Mouse (Mus musculus) splenic B cell, adult 2 months (primary cell): ENCODE data around the gene Cyp27a1.
A peak's percentile ranks its signal among the peaks of the same experiment; 100 is the strongest.

ENCODE experiments used
- DNase-seq: peaks from one replicate; pipeline ENCODE4 v3.0.0-alpha.2; 2011; ENCODE audit warnings: low read depth, low spot score
- H3K27me3 ChIP-seq: 2 replicates; pipeline ENCODE4 v1.6.1; 2012; ENCODE audit warnings: mild to moderate bottlenecking, low read length, moderate library complexity, mixed read lengths; ENCODE audit not compliant: control insufficient read depth, poor library complexity, insufficient read depth, severe bottlenecking
- H3K36me3 ChIP-seq: 2 replicates; pipeline ENCODE4 v1.6.1; 2012; ENCODE audit warnings: mild to moderate bottlenecking, low read length, moderate library complexity, mixed read lengths; ENCODE audit not compliant: control insufficient read depth, poor library complexity, insufficient read depth, severe bottlenecking

The Cyp27a1 gene

GRCm38 (mm10) chr1:74713099-74713858 is at the start of gene Cyp27a1:
Gene Cyp27a1, plus strand, starts transcription at chr1:74713574.
- Histone ChIP-seq H3K27me3 (no peaks in the 10 kb centered on the region), H3K36me3 (no peaks in the 10 kb centered on the region)
- DNase-seq, result peak; percentile 42

GRCm38 (mm10) chr1:74665153-74665552 is 48.2 kb upstream of the Cyp27a1 start:
- Histone ChIP-seq H3K27me3 (no peaks in the 10 kb centered on the region), H3K36me3 (no peaks in the 10 kb centered on the region)
- DNase-seq, result no peak

- no peak for DNase-seq
Measured at GRCm38 (mm10) chr1:74668371-74668770, 45.0 kb upstream of the Cyp27a1 start.

GRCm38 (mm10) chr1:74672731-74673130 is 40.6 kb upstream of the Cyp27a1 start:
- H3K27me3 ChIP-seq, result no peaks in the 10 kb centered on the region
- DNase-seq, result no peak
- H3K36me3 ChIP-seq, result no peaks in the 10 kb centered on the region

More at GRCm38 (mm10) chr1:74668371-74668770, 45.0 kb upstream of the Cyp27a1 start:
- Histone ChIP-seq H3K27me3 (no peaks in the 10 kb centered on the region), H3K36me3 (no peaks in the 10 kb centered on the region)

DNA sequence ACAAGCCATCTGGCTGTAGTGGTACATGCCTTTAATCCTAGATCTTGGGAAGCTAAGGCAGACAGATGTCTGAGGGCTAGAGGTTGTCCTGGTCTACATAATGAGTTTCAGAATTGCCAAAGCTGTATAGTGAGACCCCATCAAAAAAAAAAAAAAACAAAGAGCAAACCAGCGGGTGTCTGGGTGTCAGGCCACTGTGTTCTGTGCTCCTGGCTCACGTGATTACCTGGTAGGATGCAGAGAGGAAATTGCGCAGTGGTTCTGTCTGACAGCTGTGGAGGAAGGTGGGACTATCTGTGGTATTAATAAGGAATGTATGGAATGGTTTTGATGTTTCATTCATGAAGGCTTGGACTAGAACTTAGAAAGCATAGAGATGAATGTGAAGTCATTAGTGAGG is 36.5 kb upstream of the Cyp27a1 start:
- DNase-seq, result no peak
- Histone ChIP-seq H3K36me3 (peaks cover 5% of the 10 kb centered on the region; the same call in 1 of the 2 replicates), H3K27me3 (no peaks in the 10 kb centered on the region)

GRCm38 (mm10) chr1:74677843-74678242 is 35.5 kb upstream of the Cyp27a1 start:
- no peak for DNase-seq
- H3K27me3 ChIP-seq, result no peaks in the 10 kb centered on the region
- peaks cover 7% of the 10 kb centered on the region; the same call in 1 of the 2 replicates for H3K36me3 ChIP-seq

DNA sequence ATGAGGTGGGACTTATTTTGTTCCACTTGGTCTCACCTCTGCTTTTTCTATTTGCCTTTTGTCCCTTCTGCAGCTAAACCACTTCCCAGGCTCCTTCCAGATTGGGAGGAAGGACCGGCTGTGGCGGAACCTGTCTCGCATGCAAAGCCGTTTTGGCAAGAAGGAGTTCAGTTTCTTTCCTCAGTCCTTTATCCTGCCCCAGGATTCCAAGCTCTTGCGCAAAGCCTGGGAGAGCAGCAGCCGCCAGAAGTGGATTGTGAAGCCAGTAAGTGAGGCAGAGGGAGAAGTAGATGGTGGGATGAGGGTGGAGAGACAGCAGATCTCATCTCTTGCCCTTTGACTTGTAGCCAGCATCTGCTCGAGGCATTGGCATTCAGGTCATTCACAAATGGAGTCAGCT is 26.2 kb upstream of the Cyp27a1 start:
- peaks cover 20% of the 10 kb centered on the region; the same call in 1 of the 2 replicates for H3K36me3 ChIP-seq
- no peaks in the 10 kb centered on the region for H3K27me3 ChIP-seq
- DNase-seq, result no peak

GRCm38 (mm10) chr1:74693891-74694583 is 19.3 kb upstream of the Cyp27a1 start:
- DNase-seq, result no peak
- Histone ChIP-seq H3K36me3 (peaks cover 21% of the 10 kb centered on the region), H3K27me3 (no peaks in the 10 kb centered on the region)

- DNase-seq, result no peak
- Histone ChIP-seq H3K27me3 (no peaks in the 10 kb centered on the region), H3K36me3 (peaks cover 14% of the 10 kb centered on the region)
Measured at GRCm38 (mm10) chr1:74695836-74696235, 17.5 kb upstream of the Cyp27a1 start.

GRCm38 (mm10) chr1:74697416-74697815 is 16.0 kb upstream of the Cyp27a1 start:
- H3K36me3 ChIP-seq, result peaks cover 6% of the 10 kb centered on the region
- DNase-seq, result no peak
- no peaks in the 10 kb centered on the region for H3K27me3 ChIP-seq

- DNase-seq, result no peak
- no peaks in the 10 kb centered on the region for H3K27me3 ChIP-seq
Measured at GRCm38 (mm10) chr1:74698353-74698752, 15.0 kb upstream of the Cyp27a1 start.

GRCm38 (mm10) chr1:74698791-74699190 is 14.6 kb upstream of the Cyp27a1 start:
- Histone ChIP-seq H3K27me3 (no peaks in the 10 kb centered on the region), H3K36me3 (peaks cover 5% of the 10 kb centered on the region)
- no peak for DNase-seq

More at GRCm38 (mm10) chr1:74698353-74698752, 15.0 kb upstream of the Cyp27a1 start:
- H3K36me3 ChIP-seq, result peaks cover 5% of the 10 kb centered on the region

GRCm38 (mm10) chr1:74702142-74702553 is 11.2 kb upstream of the Cyp27a1 start:
- Histone ChIP-seq H3K27me3 (no peaks in the 10 kb centered on the region), H3K36me3 (peaks cover 3% of the 10 kb centered on the region; the same call in 1 of the 2 replicates)
- DNase-seq, result peak; percentile 58

DNA sequence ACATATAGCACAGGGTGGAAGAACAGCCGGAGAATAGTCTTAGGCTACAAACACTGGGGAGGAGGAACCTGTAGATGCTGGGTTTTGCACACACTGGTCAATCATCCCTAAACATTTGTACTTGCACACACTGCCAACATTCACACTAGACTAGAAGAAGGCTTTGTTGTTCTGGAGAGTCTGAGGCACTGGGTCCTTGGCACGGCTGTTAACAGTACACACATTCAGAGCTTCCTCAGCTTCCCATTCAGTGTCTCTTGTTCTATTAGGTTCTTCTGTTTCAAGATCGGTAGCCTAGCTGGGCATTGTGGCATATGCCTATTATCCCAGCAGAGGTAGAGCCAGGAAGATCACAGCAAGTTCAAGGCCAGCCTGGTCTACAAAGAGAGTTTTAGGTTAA is 9.2 kb upstream of the Cyp27a1 start:
- DNase-seq, result no peak
- no peaks in the 10 kb centered on the region for H3K27me3 ChIP-seq

DNA sequence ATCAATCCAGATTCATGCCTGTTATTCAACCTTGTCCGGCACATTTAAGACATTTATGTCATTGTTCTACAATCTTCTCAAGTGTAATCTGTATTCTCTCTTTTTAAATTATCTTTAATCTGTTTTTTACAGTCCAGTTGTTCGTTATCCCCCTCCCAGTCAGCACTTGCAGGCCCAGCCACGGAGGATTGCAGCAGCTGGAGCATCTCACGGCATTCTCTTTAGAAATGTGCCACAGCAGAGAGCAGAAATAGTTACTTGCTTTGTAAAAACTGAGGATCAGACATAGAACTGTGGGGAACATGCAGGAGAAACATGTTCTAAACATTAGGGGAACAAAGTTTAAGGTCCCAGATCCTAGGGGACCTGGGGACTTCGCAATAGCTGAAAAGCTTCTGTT is 8.4 kb upstream of the Cyp27a1 start:
- H3K36me3 ChIP-seq, result no peaks in the 10 kb centered on the region
- no peaks in the 10 kb centered on the region for H3K27me3 ChIP-seq
- DNase-seq, result no peak

More for the DNA sequence above, 9.2 kb upstream of the Cyp27a1 start:
- H3K36me3 ChIP-seq, result no peaks in the 10 kb centered on the region; the same call in 1 of the 2 replicates
